Mouse (Mus musculus): ENCODE measurements around the gene Itga9.

DNA sequence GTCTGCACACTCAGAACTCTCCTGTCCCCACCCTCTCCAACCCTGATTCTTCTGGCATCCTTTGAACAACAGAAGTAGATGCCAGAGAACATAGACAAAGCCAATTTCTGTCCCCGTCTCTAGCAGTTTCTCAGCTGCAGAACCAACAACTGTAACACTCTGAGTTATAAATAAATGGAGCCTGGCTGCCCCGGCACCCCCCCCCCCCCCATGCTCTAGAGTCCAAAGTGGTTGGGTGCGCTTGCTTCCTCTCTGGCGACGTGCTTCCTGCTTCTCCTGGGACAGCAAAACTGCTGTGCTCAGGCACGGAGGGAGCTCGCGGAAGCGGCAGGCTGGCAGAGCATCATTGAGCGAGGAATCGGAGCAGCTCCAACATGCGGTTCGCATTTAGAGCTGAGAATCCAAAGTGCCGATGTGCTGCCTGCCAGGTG is 4.6 kb downstream of the Itga9 start:
- TF ChIP-seq POLR2A (IDR thresholded peaks at IDR 0.05; ENCODE audit: extremely low read depth, insufficient read depth, low read length), result 0 out of 2 replicates have a peak, but pooled peaks have one; percentile 31
- TF ChIP-seq CTCF (IDR thresholded peaks at IDR 0.05; ENCODE audit: low read depth, low read length), result no peak

Measured in liver, adult 2 months (tissue).